Mouse (Mus musculus) large intestine, adult 2 months (tissue): Measurements from ENCODE around the gene Kremen1. TPM values are rescaled to one million over a fixed set of nuclear protein-coding genes. Genes with fewer than 3 reads are reported as not detected.

Experiments used
- DNase-seq: peaks from one replicate; pipeline ENCODE4 v3.0.0-alpha.2; 2012; ENCODE audit warnings: low read depth, low spot score
- WGBS: fragments of 180-500 bp; shearing (Covaris S2); methylation state at CpG from one replicate; pipeline ENCODE4 v1.1.7; 2018; 5-methylcytosine and 5-hydroxymethylcytosine counted together
- polyA plus RNA-seq: library from polyadenylated mRNA; depleted of rRNA; stranded (reverse); fragments of >200 nt; gene quantifications from 2 replicates; pipeline ENCODE4 v1.2.3, GENCODE M21; 2012

Gene Kremen1
- polyA plus RNA-seq, 1 experiment, result 9.4 TPM

- no peak for DNase-seq
- 41% methylated on average over 9 of the region's 9 CpGs for WGBS
These were observed 10.1 kb upstream of the Kremen1 start for GRCm38 (mm10) chr11:5271274-5272065.

GRCm38 (mm10) chr11:5269846-5270461, 8.6 kb upstream of the Kremen1 start:
- no peak for DNase-seq
- WGBS, result 88% methylated on average over 8 of the region's 8 CpGs

GRCm38 (mm10) chr11:5265764-5266163, 4.4 kb upstream of the Kremen1 start:
- no peak for DNase-seq
- WGBS, result 83% methylated on average over 8 of the region's 8 CpGs

- WGBS, result 70% methylated on average over 26 of the region's 26 CpGs
- DNase-seq, result no peak
These were observed 1.8 kb upstream of the Kremen1 start for GRCm38 (mm10) chr11:5263078-5263730.

DNA sequence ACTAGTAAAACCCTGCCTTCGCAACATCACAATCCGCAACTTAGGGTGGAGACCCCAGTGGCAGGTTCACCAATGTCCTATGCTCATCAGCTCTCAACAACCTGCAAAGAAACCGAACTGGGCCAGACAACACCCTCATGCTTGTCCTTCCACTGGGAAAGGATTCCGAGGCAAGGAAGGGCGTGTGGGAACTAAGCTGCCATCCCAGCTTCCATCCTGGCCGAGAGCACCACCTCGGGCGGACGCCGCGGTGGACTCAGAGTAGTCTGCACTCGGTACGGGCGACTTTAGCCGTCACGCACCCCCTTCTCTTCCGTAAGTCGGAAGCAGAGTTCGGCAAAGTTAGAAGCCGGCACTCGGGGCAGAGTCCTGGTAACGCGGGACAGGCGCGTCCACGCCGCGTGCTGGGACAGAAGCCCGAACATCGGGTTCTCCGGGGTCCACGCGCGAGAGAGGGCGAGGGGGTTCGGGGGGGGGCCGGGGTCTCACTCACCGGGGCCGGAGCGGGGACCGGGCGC, 357 bp downstream of the Kremen1 start:
- WGBS, result 1% methylated on average over 42 of the region's 42 CpGs
- DNase-seq, result no peak

- 28% methylated on average over 10 of the region's 10 CpGs for WGBS
These were observed 1.3 kb downstream of the Kremen1 start for GRCm38 (mm10) chr11:5259944-5260598.

DNA sequence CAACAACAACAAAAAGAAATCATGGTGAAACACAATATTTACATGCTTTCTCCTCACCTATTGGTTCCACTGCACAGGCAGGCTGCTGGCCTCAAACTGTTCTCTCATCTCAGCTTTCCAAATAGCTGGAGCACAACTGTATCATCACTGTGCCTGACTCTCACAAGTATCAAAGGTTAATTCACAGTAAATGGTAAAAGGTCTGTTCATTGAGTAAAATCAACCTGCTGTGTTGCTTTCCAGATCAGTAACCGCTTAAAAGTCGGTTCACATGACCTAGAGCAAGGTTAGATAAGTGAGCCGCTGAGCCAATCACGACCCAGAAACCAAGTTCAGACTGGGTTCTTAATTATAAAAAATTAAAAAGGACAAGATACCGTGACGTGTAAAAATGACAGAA, 3.3 kb downstream of the Kremen1 start:
- WGBS, result 95% methylated on average over 6 of the region's 6 CpGs
- DNase-seq, result no peak

More at GRCm38 (mm10) chr11:5259944-5260598, 1.3 kb downstream of the Kremen1 start:
- no peak for DNase-seq

DNA sequence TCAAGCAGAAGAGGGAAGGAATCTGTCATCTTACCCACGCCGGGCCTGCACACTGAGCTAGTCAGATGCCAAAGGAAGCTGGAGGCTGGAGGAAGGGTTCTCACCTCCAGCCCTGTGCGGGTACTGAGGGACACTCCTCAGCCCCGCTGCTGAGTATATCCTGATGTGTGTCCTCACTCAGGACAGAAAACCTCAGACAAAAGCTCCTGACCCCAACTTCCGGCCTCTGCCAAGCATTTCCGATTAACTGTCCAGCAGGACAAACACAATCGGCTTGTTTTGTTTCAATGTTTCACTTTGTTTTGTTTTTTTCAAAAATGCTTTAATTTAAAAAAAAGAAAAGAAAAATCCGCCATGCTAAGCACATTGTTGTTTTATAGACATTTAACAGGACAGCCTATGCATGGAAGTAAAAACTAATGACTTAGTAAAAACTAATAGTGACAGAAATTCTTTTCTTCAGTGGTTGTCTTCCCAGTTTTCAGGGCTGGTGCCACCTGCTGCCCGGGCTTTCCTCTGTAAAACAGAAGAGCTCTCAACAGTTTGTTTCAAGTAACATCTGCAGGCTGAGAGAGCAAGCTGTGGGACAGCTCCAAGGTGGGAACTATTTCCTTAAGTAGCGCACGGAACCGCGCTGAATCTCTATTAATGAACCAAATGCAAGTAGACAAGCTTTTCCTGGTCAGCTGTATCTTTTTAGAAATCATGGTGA, 4.1 kb downstream of the Kremen1 start:
- 75% methylated on average over 13 of the region's 13 CpGs for WGBS

DNA sequence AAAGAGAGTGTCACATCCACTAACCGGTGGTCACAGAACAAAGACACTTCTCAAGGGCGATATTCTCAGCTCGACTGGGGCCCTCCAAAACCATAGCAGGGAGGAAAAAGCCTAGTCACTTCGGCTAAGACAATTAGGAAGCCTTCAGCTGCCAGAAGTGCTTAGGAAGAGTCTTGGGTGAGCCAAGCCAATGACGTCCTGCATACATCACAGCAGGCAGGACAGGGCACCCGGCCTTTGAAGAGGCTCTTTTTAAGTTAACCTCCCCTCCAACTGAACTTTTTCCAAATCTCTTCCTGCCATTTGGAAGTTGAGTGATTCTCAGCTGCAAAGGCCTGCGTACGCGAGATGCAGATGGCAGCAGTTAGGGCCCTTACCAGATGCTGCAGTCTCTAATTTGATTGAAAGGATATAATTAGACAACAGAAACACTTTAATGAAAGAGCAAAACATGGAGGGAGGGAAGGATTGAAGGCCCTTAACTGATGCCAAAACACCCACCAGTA, 5.8 kb downstream of the Kremen1 start:
- WGBS, result 81% methylated on average over 9 of the region's 9 CpGs
- no peak for DNase-seq

More for the DNA sequence above, 4.1 kb downstream of the Kremen1 start:
- no peak for DNase-seq

DNA sequence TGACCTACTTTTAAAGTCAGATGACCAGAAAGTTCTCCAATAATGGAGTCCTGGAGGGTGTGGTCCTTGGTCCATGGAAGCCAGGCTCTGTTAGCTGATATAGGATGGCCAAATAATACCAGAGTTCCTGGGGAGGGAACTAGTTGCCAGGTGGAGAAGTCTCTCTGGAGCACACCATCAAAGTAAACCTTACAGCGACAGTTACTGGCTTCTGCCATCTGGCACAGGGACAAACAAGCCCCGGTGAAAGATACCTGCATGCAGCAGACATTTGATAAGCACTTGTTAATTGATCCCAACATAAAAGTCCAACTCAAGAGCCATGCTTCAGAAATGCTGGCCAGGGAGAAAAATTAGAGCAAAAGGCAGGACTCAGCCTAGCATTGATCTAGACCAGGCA, 7.3 kb downstream of the Kremen1 start:
- WGBS, result 46% methylated on average over 2 of the region's 2 CpGs
- DNase-seq, result no peak

- no peak for DNase-seq
- WGBS, result 28% methylated on average over 3 of the region's 3 CpGs
These were observed 7.8 kb downstream of the Kremen1 start for GRCm38 (mm10) chr11:5253528-5253927.

DNA sequence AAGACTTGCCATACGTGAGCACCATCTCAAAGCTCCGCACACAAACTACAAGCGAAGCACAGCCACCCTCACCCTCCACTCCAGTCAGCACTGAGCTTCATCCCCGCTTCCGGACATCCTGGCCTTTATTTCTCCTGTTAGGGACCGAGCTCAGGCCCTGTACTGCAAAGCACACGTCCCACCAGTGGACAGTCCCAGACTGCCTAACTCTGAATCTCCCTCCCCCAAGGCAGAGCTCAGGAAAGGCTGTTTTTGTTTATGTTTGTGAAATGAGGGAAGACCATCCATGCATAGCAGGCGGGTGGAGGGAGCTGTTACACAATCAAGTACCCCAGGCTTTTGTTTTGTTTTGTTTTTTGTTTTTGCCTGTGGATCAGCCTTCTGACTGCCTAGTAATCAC, 8.6 kb downstream of the Kremen1 start:
- 93% methylated on average over 8 of the region's 8 CpGs for whole genome bisulfite sequencing
- no peak for DNase-seq

GRCm38 (mm10) chr11:5251112-5251511, 10.2 kb downstream of the Kremen1 start:
- WGBS, result 78% methylated on average over 6 of the region's 6 CpGs
- DNase-seq, result no peak

DNA sequence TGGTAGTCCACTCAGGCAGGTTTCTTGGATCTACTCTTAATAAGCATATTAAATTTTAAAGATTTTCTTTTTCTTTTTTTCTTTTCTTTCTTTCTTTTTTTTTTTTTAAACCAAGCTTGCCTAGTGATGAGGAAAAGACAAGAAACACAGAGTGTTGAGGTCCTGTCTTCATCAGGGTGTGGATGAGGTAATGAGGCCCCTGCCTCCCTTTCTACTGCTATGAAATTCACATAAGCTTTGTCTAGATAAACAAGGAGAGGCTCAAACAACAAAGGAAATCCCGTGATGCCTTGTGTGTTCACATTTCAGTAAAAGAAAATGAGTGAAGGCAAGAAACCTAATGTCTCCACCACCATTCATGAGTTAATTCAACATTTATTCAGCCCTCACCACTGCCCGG, 13.2 kb downstream of the Kremen1 start:
- WGBS, result 48% methylated on average over 2 of the region's 2 CpGs
- DNase-seq, result no peak

DNA sequence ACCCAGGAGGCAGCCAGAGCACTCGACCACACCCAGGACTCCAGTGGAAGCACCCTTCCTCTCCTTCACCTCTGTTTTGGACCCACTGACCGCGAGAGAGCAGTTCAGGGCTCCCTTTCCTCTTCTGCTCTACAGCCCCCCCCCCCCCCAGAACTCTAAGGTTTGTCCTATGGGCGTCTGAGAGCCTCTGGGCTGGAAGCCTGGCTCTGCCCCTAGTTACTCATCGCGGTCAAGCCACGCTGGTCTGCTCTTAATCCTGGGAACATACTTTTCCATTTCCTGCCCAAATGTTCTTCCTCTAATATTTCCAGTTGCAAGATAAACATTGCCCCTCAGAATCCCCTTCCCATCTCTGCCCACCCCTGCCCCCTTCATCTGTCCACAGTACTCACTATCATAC, 15.9 kb downstream of the Kremen1 start:
- no peak for DNase-seq
- 75% methylated on average over 7 of the region's 7 CpGs for WGBS

DNA sequence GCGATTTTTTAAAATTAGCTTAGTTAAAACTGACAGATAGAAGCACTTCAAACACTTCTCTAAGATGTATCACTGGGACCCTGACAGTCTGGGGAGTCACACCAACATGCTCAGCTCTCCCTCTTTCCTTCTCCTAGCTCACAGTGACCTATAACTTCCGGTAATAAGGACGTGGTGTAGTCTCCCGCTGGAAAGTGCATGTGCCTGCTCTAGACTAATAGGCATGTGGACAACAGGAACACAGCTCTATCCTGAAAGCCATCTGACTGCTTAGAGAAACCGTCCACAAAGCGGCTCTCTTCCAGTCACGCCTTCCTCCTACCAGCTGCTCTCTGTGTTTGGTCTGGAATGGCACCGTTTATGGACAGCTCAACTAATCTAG, 16.6 kb downstream of the Kremen1 start:
- 24% methylated on average over 8 of the region's 8 CpGs for WGBS
- no peak for DNase-seq

GRCm38 (mm10) chr11:5243812-5244748, 17.3 kb downstream of the Kremen1 start:
- 42% methylated on average over 24 of the region's 24 CpGs for WGBS

DNA sequence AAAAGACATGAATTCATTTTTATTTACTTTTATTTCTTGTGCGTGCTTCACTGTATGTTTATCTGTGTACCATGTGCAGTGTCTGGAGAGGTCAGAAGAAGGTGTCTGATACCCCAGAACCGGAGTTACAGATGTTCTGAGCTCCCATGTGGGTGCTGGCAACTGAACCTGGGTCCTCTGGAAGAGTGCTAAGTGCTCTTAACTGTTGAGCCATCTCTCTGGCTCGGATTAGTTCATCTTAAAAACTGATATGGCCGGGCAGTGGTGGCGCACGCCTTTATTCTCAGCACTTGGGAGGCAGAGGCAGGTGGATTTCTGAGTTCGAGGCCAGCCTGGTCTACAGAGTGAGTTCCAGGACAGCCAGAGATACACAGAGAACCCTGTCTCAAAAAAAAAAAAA, 18.1 kb downstream of the Kremen1 start:
- DNase-seq, result no peak
- 91% methylated on average over 7 of the region's 7 CpGs for WGBS

More at GRCm38 (mm10) chr11:5243812-5244748, 17.3 kb downstream of the Kremen1 start:
- DNase-seq, result no peak
